Mouse (Mus musculus): ENCODE data around the gene Slc7a4. TPM values are rescaled to one million over a fixed set of nuclear protein-coding genes. Genes with fewer than 3 reads are reported as not detected.
"Not testable (repeated sequence)": the region's sequence is repeated elsewhere in the genome, so short reads cannot be mapped to it uniquely, and the experiment has no call there.

The Slc7a4 gene
- polyA plus RNA-seq, 1 experiment from 2014 or later, result 1.1 TPM

DNA sequence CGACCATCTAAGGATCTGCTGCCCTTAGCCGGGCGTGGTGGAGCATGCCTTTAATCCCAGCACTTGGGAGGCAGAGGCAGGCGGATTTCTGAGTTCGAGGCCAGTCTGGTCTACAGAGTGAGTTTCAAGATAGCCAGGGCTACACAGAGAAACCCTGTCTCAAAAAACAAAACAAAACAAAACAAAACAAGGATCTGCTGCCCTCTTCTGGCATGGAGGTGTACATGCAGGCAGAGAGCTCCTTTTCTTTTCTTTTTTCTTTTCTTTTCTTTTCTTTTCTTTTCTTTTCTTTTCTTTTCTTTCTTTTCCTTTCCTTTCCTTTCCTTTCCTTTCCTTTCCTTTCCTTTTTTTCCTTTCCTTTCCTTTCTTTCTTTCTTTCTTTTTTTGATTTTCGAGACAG, 31.7 kb upstream of the Slc7a4 start:
- H3K36me3 ChIP-seq (ENCODE audit: control insufficient read depth, insufficient read depth, low read length); H3K9me3 ChIP-seq (ENCODE audit: control insufficient read depth, low read length); DNase-seq (ENCODE audit: low spot score); H3K4me3 ChIP-seq (ENCODE audit: low read depth, low read length); H3K27me3 ChIP-seq (ENCODE audit: control insufficient read depth, insufficient read depth, low read length); H3K4me2 ChIP-seq (ENCODE audit: low read depth, severe bottlenecking); H3K27ac ChIP-seq (replicated peaks; ENCODE audit: low read depth, low read length); H3K4me1 ChIP-seq (ENCODE audit: control insufficient read depth, insufficient read depth, low read length); ATAC-seq (ENCODE audit: insufficient number of reproducible peaks, low FRiP score, low TSS enrichment, low read depth); H3K9ac ChIP-seq (ENCODE audit: low read length): not testable (repeated sequence)
- WGBS, result 88% methylated on average over 6 of the region's 6 CpGs

DNA sequence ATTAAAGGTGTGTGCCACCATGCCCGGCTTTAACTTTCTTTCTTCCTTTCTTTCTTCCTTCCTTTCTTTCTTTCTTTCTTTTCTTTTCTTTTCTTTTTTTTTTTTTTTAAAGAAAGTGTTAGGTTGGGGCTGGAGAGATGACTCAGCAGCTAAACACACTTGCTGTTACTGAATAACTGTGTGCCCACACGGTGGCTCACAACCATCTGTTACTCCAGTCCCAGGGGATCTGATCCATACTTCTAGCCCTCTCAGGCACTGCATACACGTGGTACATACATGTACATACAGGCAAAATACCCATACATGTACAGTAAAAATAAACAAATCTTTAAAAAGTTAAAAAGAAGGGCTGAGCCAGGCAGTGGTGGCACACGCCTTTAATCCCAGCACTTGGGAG, 28.4 kb upstream of the Slc7a4 start:
- H3K27me3 ChIP-seq (ENCODE audit: control insufficient read depth, insufficient read depth, low read length), result no peaks in the 10 kb centered on the region
- WGBS, result 77% methylated on average over 4 of the region's 4 CpGs
- no peaks in the 10 kb centered on the region for H3K4me1 ChIP-seq (ENCODE audit: control insufficient read depth, insufficient read depth, low read length)

DNA sequence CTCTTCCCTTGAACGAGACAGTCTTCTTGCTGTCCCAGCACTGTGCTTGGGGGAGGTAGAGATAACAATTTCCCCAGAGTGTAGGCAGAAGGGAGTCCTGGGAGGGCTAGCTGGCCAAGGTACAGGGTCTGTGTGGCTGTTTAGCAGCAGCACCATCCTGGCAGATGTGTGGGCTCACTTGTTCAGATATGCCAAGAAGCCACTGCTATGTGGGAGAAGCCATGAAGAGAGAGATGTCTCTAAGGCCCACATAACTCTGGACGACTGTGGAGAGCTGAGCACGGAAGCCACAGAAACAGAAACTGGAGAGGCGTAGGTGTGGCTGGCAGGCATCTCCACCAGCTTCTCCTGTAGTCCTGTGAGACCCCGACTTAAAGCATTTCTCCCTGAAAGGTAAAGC, 22.7 kb upstream of the Slc7a4 start:
- ATAC-seq (ENCODE audit: insufficient number of reproducible peaks, low FRiP score, low TSS enrichment, low read depth), result no peak
- Histone ChIP-seq H3K4me1 (ENCODE audit: control insufficient read depth, insufficient read depth, low read length) (no peaks in the 10 kb centered on the region), H3K36me3 (ENCODE audit: control insufficient read depth, insufficient read depth, low read length) (no peaks in the 10 kb centered on the region), H3K27me3 (ENCODE audit: control insufficient read depth, insufficient read depth, low read length) (no peaks in the 10 kb centered on the region), H3K4me2 (ENCODE audit: low read depth, severe bottlenecking) (no peak overlapping the region), H3K9me3 (ENCODE audit: control insufficient read depth, low read length) (no peaks in the 10 kb centered on the region), H3K27ac (replicated peaks; ENCODE audit: low read depth, low read length) (no peak overlapping the region), H3K4me3 (ENCODE audit: low read depth, low read length) (no peak overlapping the region), H3K9ac (ENCODE audit: low read length) (no peak overlapping the region)
- WGBS, result 78% methylated on average over 5 of the region's 5 CpGs
- DNase-seq (ENCODE audit: low spot score), result no peak

More for the DNA sequence above, 28.4 kb upstream of the Slc7a4 start:
- Histone ChIP-seq H3K4me2 (ENCODE audit: low read depth, severe bottlenecking) (no peak overlapping the region), H3K9me3 (ENCODE audit: control insufficient read depth, low read length) (no peaks in the 10 kb centered on the region), H3K36me3 (ENCODE audit: control insufficient read depth, insufficient read depth, low read length) (no peaks in the 10 kb centered on the region), H3K9ac (ENCODE audit: low read length) (no peak overlapping the region), H3K4me3 (ENCODE audit: low read depth, low read length) (no peak overlapping the region), H3K27ac (replicated peaks; ENCODE audit: low read depth, low read length) (no peak overlapping the region)
- ATAC-seq (ENCODE audit: insufficient number of reproducible peaks, low FRiP score, low TSS enrichment, low read depth) (no peak), DNase-seq (ENCODE audit: low spot score) (no peak)

DNA sequence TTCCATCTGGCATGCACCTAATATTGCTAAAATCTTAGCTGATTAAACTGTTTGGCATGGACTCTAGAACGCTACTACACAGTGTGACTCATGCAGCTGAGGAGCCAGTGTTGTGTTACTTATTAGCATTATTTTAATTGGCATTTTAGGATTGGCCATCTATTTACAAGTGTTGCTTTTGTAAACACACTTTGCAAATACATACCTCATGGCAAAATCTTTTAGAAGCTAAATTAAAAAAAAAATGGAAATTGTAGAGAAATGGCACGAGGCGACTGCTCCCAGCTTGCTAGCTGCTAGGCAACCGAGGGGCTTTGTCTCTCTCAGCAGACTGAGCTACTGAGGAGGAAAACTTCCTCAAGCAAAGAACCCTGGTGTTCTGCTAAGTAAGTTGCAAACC, 21.9 kb upstream of the Slc7a4 start:
- ATAC-seq (ENCODE audit: insufficient number of reproducible peaks, low FRiP score, low TSS enrichment, low read depth) (no peak), DNase-seq (ENCODE audit: low spot score) (no peak)
- 83% methylated on average over 4 of the region's 4 CpGs for WGBS
- Histone ChIP-seq H3K27me3 (ENCODE audit: control insufficient read depth, insufficient read depth, low read length) (no peaks in the 10 kb centered on the region), H3K4me1 (ENCODE audit: control insufficient read depth, insufficient read depth, low read length) (no peaks in the 10 kb centered on the region), H3K36me3 (ENCODE audit: control insufficient read depth, insufficient read depth, low read length) (no peaks in the 10 kb centered on the region), H3K9ac (ENCODE audit: low read length) (no peak overlapping the region), H3K27ac (replicated peaks; ENCODE audit: low read depth, low read length) (no peak overlapping the region), H3K9me3 (ENCODE audit: control insufficient read depth, low read length) (no peaks in the 10 kb centered on the region), H3K4me2 (ENCODE audit: low read depth, severe bottlenecking) (no peak overlapping the region), H3K4me3 (ENCODE audit: low read depth, low read length) (no peak overlapping the region)

DNA sequence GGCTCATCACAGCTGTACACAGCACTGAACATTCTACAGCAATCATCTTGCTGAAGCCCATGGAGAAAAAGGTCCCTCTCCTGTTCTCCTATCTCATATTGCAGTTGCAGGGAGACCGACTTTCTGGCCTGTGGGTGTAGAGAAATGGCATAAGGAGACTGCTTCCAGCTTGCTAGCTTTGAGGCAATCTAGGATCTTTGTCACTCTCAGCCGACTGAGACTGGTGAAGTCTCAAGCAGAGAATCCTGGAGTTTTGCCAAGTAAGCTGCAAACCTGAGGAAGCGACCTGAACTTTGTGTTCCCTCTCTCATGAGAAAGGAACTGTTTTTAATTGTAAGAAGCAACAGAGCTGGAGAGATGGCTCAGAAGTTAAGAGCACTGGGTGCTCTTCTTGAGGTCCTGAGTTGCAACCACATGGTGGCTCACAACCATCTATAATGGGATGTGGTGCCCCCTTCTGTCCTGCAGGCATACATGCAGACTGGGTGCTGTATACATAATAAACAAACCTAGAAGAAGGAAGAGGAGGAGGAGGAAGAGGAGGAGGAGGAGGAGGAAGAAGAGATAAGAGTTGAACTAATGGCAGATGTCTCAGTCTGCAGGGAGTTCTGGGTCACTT, 18.0 kb upstream of the Slc7a4 start:
- ATAC-seq (ENCODE audit: insufficient number of reproducible peaks, low FRiP score, low TSS enrichment, low read depth), result no peak
- 66% methylated on average over 3 of the region's 3 CpGs for WGBS
- H3K9ac ChIP-seq (ENCODE audit: low read length), result no peak overlapping the region
- no peak overlapping the region for H3K4me3 ChIP-seq (ENCODE audit: low read depth, low read length)
- H3K27ac ChIP-seq (replicated peaks; ENCODE audit: low read depth, low read length), result no peak overlapping the region
- H3K27me3 ChIP-seq (ENCODE audit: control insufficient read depth, insufficient read depth, low read length), result no peaks in the 10 kb centered on the region
- H3K9me3 ChIP-seq (ENCODE audit: control insufficient read depth, low read length), result no peaks in the 10 kb centered on the region
- H3K36me3 ChIP-seq (ENCODE audit: control insufficient read depth, insufficient read depth, low read length), result no peaks in the 10 kb centered on the region
- H3K4me1 ChIP-seq (ENCODE audit: control insufficient read depth, insufficient read depth, low read length), result no peaks in the 10 kb centered on the region
- no peak for DNase-seq (ENCODE audit: low spot score)
- no peak overlapping the region for H3K4me2 ChIP-seq (ENCODE audit: low read depth, severe bottlenecking)

DNA sequence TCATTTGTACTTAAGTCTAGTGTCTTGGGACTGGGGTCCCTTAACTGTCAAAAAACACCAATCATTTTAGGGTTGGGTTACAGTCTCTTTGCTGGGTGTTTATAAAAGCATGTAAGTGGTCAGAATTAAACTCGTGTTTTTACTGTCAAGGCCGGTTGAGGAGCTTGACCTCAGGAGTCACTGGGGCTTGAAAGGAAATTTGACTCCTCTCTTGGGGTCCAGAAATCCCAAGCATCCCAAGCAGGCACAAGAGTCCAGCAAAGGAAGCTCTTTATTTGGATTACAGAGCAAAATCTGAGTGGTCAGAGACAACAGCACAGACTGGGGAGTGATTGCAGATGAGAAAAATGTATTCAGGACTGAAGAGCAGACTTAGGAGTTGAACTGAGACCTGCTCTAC, 7.7 kb upstream of the Slc7a4 start:
- 35% methylated on average over 2 of the region's 2 CpGs for WGBS
- Histone ChIP-seq H3K4me2 (ENCODE audit: low read depth, severe bottlenecking) (no peak overlapping the region), H3K9ac (ENCODE audit: low read length) (no peak overlapping the region), H3K4me1 (ENCODE audit: control insufficient read depth, insufficient read depth, low read length) (no peaks in the 10 kb centered on the region), H3K27ac (replicated peaks; ENCODE audit: low read depth, low read length) (no peak overlapping the region), H3K9me3 (ENCODE audit: control insufficient read depth, low read length) (no peaks in the 10 kb centered on the region; the same call in 1 of the 2 replicates), H3K4me3 (ENCODE audit: low read depth, low read length) (no peak overlapping the region), H3K36me3 (ENCODE audit: control insufficient read depth, insufficient read depth, low read length) (no peaks in the 10 kb centered on the region), H3K27me3 (ENCODE audit: control insufficient read depth, insufficient read depth, low read length) (no peaks in the 10 kb centered on the region)
- ATAC-seq (ENCODE audit: insufficient number of reproducible peaks, low FRiP score, low TSS enrichment, low read depth) (no peak), DNase-seq (ENCODE audit: low spot score) (no peak)

DNA sequence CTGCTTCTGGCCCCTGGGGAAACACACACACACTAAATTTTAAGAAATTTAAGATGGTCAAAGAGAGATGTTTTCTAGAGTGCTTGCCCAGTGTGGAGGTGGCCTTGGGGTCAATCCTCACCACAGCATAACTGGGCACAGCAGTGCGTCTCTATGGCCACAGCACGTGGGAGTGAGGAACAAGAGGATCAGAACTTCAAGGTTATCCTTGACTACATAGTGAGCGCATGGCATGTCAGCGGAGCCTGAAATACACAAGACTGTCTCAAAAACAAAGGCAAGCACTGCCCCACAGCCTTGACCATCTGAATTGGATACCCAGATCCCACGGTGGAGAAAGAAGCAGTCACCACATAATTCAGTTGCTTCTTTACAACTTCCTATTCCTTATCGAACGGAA, 1.5 kb upstream of the Slc7a4 start:
- Histone ChIP-seq H3K4me2 (ENCODE audit: low read depth, severe bottlenecking) (no peak overlapping the region), H3K27me3 (ENCODE audit: control insufficient read depth, insufficient read depth, low read length) (no peaks in the 10 kb centered on the region), H3K4me3 (ENCODE audit: low read depth, low read length) (no peak overlapping the region), H3K9ac (ENCODE audit: low read length) (no peak overlapping the region), H3K9me3 (ENCODE audit: control insufficient read depth, low read length) (no peaks in the 10 kb centered on the region; the same call in 1 of the 2 replicates), H3K36me3 (ENCODE audit: control insufficient read depth, insufficient read depth, low read length) (no peaks in the 10 kb centered on the region), H3K4me1 (ENCODE audit: control insufficient read depth, insufficient read depth, low read length) (no peaks in the 10 kb centered on the region), H3K27ac (replicated peaks; ENCODE audit: low read depth, low read length) (no peak overlapping the region)
- DNase-seq (ENCODE audit: low spot score) (no peak), ATAC-seq (ENCODE audit: insufficient number of reproducible peaks, low FRiP score, low TSS enrichment, low read depth) (no peak)
- 88% methylated on average over 7 of the region's 7 CpGs for WGBS

DNA sequence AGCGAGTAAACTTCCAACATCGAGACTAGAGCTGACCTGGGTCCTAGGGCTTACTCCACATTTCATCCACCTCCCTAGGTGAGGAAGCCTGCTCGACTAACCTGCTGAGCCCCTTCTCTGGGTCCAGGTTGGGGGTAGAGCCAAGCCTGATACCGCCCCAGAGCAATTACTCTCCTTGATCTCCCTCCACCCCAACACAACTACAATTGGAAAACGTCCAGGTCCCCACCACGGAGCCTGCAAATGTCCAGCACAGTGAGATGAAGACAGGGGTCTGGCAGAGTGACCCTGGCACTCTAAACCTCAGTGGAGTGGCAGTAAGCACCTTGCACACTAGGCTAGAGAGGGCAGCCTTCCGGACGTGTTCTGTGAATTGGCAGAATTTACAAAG, 6.2 kb downstream of the Slc7a4 start:
- no peak overlapping the region for H3K27ac ChIP-seq (replicated peaks; ENCODE audit: low read depth, low read length)
- no peaks in the 10 kb centered on the region for H3K4me1 ChIP-seq (ENCODE audit: control insufficient read depth, insufficient read depth, low read length)
- peak overlapping the region; percentile 41 for H3K4me3 ChIP-seq (ENCODE audit: low read depth, low read length)
- H3K36me3 ChIP-seq (ENCODE audit: control insufficient read depth, insufficient read depth, low read length), result no peaks in the 10 kb centered on the region
- H3K9me3 ChIP-seq (ENCODE audit: control insufficient read depth, low read length), result no peaks in the 10 kb centered on the region
- H3K4me2 ChIP-seq (ENCODE audit: low read depth, severe bottlenecking), result peak overlapping the region; percentile 63
- no peak for DNase-seq (ENCODE audit: low spot score)
- no peak for ATAC-seq (ENCODE audit: insufficient number of reproducible peaks, low FRiP score, low TSS enrichment, low read depth)
- H3K27me3 ChIP-seq (ENCODE audit: control insufficient read depth, insufficient read depth, low read length), result peaks cover 27% of the 10 kb centered on the region
- WGBS, result 20% methylated on average over 8 of the region's 8 CpGs
- H3K9ac ChIP-seq (ENCODE audit: low read length), result no peak overlapping the region

Measured in limb, embryonic 11.5 days (tissue).